Mouse (Mus musculus): Measurements from ENCODE around the gene Rusc1.
"Not testable (repeated sequence)": the region's sequence is repeated elsewhere in the genome, so short reads cannot be mapped to it uniquely, and the experiment has no call there.

Rusc1 gene

DNA sequence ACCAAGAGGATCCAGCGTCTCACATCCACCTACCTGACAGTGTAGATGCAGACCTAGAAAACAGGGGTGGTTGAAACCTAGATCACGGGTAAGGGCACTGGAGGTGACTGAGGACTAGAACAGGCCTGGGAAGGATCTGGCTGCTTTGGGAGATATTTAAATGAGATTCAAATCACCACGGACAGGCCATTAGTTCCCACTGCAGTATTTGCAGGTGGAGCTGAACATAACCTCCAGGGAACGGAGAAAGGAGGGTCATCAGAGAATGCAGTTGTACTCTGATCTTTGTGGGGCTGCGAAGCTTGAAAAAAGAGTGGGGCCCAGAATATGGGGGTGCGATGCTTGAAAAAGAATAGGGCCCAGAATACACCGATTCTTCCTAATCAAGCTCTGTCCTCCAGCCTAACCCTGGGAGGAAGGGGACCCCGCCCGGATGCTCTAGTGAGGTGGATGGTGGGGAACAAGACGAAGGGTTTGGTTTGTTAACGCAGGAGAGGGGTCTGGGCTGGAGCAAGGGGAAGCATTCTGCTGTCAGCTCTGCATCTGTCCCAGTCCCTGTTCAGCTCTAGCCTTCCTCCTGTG lies 511 bp downstream of the Rusc1 start:
- no peak for DNase-seq (ENCODE audit: low spot score)

DNA sequence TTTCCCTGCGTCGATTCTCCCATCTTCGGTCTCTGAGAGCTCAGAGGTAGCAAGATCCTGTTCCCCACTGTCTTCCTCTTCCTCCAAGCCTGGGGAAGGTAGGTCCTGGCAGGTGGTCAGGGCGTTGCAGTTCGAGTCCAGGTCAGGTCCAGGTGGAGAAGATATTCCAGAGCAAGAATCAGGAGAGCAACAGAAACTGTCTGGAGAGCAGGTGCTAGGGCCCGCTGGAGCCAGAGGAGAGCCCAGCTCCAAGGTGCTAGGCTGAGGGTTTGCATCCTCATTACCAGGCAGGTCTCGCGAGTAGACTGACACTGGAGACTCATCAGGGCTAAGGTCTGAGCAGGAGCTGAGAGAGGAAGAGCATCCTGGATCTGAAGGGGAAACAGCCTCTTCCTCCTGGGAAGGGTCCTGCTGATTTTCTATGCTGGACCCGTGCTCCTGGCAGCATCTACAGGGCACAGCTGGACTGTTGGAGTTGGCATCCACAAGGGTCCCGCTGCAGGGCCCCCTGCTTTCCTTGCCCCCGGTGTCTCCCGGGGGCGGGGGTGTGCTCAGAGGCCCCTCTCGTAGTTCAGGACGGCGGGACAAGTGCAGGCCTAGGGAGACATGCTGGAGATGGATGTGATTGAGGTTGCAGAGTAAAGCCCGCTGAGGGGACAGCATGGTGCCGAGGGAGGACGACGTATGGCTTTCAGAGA lies 1.2 kb downstream of the Rusc1 start:
- no peak for DNase-seq (ENCODE audit: low spot score)

DNA sequence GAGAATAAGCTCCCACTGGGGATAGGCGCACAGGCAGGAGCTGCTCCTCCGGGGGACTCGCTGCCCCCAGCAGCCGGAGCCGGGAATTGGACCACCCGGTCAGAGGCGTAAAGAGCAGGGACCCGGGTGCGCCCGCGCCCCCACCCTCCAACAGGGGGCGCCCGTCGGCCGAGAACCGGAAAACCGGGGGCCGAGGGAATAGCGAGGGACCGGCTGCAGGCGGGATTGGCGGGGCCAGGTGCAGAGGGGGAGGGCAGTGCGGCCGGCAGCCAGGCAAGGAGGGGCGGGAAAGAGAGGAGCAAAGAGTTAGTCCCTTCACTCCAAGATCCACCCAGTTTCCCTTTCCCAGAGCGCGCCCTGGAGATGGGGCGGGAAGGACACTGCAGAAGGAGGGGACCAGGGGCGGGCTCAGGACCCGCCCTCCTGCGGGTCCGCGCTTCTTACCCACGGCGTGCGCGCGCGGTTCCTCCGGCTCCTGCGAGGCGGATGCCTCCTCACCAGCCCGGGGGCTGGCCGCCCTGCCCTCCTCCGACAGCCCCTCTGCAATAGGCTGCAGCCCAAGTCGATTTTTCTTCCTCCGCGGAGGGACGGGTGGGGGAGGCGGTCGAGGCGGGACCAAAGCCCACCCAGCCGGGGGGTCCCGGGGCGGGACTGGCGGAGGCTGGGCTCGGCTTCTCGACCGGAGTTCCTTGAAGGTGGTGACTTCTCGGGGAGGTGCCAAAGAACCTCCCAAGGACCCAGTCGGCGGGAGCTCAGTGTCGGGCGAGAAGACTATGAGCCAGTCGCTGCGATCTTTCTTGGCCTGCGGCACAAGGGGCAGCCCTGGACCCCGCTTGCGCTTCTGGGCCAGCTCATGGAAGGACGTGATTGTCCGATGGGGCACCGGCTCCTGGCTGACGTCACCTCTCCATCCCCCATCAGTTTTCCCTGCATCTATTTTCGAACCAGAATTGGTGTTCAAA lies 2.1 kb downstream of the Rusc1 start:
- DNase-seq (ENCODE audit: low spot score) = peak; percentile 87

DNA sequence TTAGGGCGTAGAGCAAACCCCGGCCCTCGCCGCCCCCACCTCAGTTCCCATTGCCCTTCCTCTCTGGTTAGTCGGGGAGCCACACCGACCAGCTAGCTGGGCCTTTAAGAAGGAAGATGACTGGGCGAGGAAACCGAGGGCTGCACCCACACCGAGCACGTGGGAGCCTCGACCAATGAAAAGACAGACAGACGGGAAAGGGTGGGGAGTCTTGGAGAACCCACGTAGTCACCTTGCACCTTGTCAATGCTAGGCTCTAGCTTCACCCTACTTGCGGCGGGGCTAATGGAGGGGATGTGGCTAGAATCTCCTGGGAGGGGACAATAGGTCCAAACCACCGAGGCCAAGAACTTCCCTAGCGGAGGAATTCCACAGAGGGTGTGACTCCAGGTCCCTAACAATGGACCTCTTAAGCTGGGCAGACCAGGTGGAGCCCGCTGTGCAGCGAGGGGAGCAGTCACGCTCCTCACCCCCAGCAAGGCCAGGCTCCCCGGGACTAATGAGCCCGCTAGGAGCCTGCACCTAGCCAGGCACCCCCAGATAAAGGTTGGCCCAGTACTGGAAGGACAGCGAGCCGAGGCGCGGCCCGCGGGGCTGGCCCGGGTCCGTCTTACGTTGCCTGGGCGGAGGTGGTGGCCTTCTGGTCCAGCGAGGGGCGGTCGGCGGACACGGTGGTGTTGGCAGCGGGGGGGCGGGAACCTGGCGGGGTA lies 3.1 kb downstream of the Rusc1 start:
- DNase-seq (ENCODE audit: low spot score) = peak; percentile 74

DNA sequence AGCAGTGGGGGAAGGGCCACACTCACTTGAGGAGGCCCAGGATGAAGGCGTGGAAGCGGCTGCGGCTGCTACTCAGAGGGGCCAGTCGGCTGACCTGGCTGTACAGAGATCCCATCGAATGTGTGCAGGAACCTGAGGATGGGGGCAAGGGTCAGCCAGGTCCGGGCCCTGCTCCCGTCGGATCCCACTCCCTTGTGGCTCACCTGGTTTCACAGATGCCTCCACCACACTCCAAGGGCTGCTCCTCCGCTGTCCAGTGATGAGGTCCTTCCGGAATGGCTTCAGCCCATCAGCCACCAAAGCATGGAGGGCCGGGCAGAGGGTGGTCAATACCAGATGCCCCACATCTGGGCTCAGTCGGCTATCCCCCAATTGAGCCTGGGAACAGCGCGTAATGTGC lies 4.1 kb downstream of the Rusc1 start:
- no peak for DNase-seq (ENCODE audit: low spot score)

DNA sequence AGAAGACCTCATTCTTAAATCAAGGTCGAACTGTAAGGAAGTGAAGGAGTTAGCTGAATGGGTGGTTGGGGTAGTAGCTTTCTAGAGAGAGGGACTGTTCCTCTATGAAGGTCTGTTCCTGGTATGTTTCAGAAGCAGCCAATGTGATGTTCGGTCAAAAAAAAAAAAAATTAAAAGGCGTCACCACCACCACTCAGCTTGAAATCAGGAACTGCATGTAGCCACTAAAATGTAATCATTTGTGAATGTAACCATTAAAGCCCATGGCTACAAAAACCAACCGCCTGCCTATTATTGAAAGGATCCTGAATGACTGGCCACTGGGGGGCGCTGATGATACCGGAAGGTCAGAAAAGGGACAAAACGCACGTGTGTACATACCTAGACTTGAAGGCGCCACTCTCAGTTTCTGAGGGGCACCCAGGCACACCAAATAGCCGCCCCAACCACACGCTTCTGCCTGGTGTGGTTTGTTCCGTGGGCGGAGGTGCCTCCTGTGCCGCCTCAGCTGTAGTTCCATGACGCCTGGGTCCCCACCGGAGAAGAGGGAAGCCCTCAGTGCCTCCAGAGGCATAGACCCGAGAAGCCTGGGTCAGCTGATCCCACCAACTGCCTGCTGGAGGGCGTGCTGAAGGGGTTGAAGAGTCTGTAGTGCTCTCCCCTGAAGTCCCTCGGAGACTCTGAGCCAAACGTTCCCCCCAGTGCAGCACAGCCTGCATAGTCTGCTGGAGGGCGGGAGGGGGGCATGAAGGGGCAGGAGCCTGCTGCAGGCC lies 5.6 kb downstream of the Rusc1 start:
- peak; percentile 90 for DNase-seq (ENCODE audit: low spot score)

DNA sequence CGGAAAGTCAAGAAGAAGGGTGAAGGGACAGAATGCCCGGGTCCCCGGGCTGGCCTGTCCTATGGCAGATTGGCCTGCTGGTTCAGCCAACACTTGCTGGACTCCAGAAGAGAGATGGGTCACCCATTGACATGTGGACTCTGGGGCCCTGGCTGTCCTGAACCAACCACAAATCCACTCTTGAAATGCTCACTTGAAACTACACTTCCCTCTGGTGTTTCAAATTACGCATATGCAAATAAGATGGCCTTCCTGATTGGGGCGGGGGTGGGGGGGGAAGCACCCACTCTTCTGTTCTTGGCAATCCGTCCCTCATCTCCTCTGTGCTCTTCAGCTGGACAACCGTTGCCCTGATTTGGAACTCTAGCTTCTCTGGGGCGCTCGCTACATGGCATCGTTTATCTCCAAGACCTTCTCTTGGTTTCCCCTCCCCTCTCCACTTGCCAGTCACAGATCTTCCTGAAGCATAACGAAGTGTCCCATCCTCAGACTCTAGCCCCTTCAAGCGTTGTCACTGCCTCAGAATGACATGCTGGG lies 8.4 kb downstream of the Rusc1 start:
- no peak for DNase-seq (ENCODE audit: low spot score)

DNA sequence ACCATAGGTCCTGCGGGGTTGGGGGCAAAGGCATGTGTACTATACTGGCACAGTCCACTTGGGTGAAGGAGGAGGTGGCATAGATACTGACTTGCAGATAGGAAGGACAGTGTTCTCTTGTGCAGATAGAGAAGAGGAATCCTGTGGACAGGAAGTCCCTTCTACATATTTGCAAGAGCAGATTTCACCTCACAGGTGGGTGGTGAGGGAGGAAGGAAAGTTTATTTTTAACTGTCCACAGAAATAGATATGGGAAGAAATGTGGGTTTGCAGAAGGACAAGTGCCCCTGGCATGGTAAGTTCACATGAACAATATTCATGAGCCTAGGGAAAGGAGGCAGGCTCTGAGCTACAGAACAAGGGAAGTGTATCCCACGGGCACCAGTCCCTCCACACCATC lies 9.0 kb downstream of the Rusc1 start:
- DNase-seq (ENCODE audit: low spot score) = no peak

DNA sequence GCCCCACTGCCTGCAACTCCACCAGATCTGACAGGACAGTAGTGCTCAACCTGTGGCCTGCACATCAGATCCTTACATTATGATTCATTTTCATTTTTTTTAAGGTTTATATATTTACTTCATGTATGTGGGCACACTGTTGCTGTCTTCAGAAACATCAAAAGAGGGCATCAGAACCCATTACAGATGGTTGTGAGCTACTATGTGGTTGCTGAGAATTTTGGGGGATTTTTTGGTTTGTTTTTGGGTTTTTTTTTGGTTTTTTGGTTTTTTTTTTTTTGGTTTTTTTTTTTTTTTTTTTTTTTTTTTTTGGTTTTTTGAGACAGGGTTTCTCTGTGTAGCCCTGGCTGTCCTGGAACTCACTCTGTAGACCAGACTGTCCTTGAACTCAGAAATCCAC lies 10.8 kb downstream of the Rusc1 start:
- DNase-seq (ENCODE audit: low spot score) = not testable (repeated sequence)

DNA sequence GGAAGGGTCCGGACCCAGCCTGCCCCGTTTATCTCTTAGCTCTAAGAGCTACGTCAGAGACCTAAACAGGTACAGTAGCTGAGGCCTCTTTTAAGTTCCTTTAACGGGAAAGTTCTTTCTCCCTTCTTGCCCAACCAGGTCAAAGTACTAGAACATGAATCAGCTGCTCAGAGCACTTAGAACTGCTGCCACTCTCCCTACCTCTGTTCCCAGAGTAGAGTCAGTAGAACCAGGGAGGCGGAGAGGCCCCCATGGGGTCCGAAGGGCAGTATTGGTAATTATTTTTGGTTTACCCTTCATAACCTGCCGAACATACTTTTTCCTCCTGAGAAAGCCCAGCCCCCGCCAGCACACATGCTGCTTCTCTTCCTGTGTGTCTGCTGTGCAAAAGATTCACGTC lies 15.7 kb downstream of the Rusc1 start:
- DNase-seq (ENCODE audit: low spot score) = no peak

- DNase-seq (ENCODE audit: low spot score) = no peak
Measured at GRCm38 (mm10) chr3:89067265-89067664, 25.8 kb downstream of the Rusc1 start.

GRCm38 (mm10) chr3:89061696-89062095 lies 31.4 kb downstream of the Rusc1 start:
- no peak for DNase-seq (ENCODE audit: low spot score)

GRCm38 (mm10) chr3:89058783-89059182 lies 34.3 kb downstream of the Rusc1 start:
- peak; percentile 56 for DNase-seq (ENCODE audit: low spot score)

DNA sequence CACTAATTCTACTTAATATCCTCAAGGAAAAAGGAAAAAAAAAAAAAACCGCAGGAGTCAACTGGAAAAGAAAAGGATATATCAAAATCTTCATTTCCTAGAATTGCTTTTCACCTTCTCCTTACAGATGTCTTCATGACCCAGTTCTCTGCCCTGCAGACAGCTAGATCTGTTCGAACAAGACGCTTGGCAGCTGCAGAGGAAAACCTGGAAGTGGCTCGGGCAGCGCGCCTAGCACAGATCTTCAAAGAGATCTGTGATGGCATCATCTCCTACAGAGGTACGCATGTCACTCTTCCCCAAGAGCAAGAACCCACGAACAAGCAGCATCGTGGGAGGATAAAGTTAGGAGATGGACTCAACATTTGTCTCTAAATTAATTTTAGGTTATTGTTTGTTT lies 34.8 kb downstream of the Rusc1 start:
- no peak for DNase-seq (ENCODE audit: low spot score)

- peak; percentile 41 for DNase-seq (ENCODE audit: low spot score)
Measured at GRCm38 (mm10) chr3:89043359-89043758, 49.8 kb downstream of the Rusc1 start.
